Mouse (Mus musculus) spleen, postnatal 36 days (tissue): Measurements from ENCODE around the gene Yod1.
A peak's percentile ranks its signal among the peaks of the same experiment; 100 is the strongest.

Experiments
- DNase-seq, 2 experiments: peaks; one replicate each; pipeline ENCODE4 v3.0.0; 2022; ENCODE audit warnings: low spot score in 2 of 2, mixed read lengths in 1 of 2

Yod1 gene

GRCm38 (mm10) chr1:130717291-130717871 is at the start of gene Yod1:
Gene Yod1, plus strand, starts transcription at chr1:130717327.
- peak; percentile 83 to 86 for DNase-seq

GRCm38 (mm10) chr1:130678551-130678950 is 38.6 kb upstream of the Yod1 start:
- DNase-seq: no peak

GRCm38 (mm10) chr1:130681075-130681474 is 36.1 kb upstream of the Yod1 start:
- DNase-seq: no peak

GRCm38 (mm10) chr1:130681656-130682413 is 35.3 kb upstream of the Yod1 start:
- DNase-seq: no peak

GRCm38 (mm10) chr1:130683905-130684304 is 33.2 kb upstream of the Yod1 start:
- DNase-seq: no peak

- no peak for DNase-seq
Measured at GRCm38 (mm10) chr1:130698601-130699000, 18.5 kb upstream of the Yod1 start.

- DNase-seq: no peak
Measured at GRCm38 (mm10) chr1:130699937-130700633, 17.0 kb upstream of the Yod1 start.

- DNase-seq: no peak
Measured at GRCm38 (mm10) chr1:130701976-130702375, 15.2 kb upstream of the Yod1 start.

- DNase-seq: no peak
Measured at GRCm38 (mm10) chr1:130703613-130704012, 13.5 kb upstream of the Yod1 start.

GRCm38 (mm10) chr1:130710283-130711080 is 6.6 kb upstream of the Yod1 start:
- DNase-seq: no peak

- DNase-seq: no peak
Measured at GRCm38 (mm10) chr1:130714046-130714445, 3.1 kb upstream of the Yod1 start.

- peak; percentile 96 to 97 for DNase-seq
Measured at GRCm38 (mm10) chr1:130715561-130716217, 1.4 kb upstream of the Yod1 start, which contains the start of gene Gm29427. Gene Gm29427, minus strand, starts transcription at chr1:130715799.

- peak in 1 of 2 experiments; percentile 12 for DNase-seq
Measured at GRCm38 (mm10) chr1:130716218-130716512, 962 bp upstream of the Yod1 start.

- DNase-seq: peak in 1 of 2 experiments; percentile 32
Measured at GRCm38 (mm10) chr1:130716513-130717290, 425 bp upstream of the Yod1 start.

- no peak for DNase-seq
Measured at GRCm38 (mm10) chr1:130724206-130724605, 7.1 kb downstream of the Yod1 start.

- DNase-seq: no peak
Measured at GRCm38 (mm10) chr1:130726396-130726795, 9.3 kb downstream of the Yod1 start.

- DNase-seq: no peak
Measured at GRCm38 (mm10) chr1:130728070-130728469, 10.9 kb downstream of the Yod1 start.

- DNase-seq: no peak
Measured at GRCm38 (mm10) chr1:130728708-130729107, 11.6 kb downstream of the Yod1 start.

GRCm38 (mm10) chr1:130729153-130729552 is 12.0 kb downstream of the Yod1 start, which contains the start of gene Pfkfb2:
Gene Pfkfb2, minus strand, starts transcription at chr1:130729253.
- no peak for DNase-seq

- no peak for DNase-seq
Measured at GRCm38 (mm10) chr1:130731741-130732337, 14.7 kb downstream of the Yod1 start, which contains the start of gene AA986860. Gene AA986860, plus strand, starts transcription at chr1:130731976.
